Mouse (Mus musculus): ENCODE results near the gene Dbx2. TPM values are rescaled to one million over a fixed set of nuclear protein-coding genes. Genes with fewer than 3 reads are reported as not detected.

Dbx2 gene
- polyA plus RNA-seq, 1 experiment from 2014 or later = 1.4 TPM

GRCm38 (mm10) chr15:95654211-95654897 is 1.4 kb downstream of the Dbx2 start:
- WGBS = under 1% methylated on average over 49 of the region's 49 CpGs
- peak overlapping the region; percentile 73 for H3K27ac ChIP-seq
- no peaks in the 10 kb centered on the region for H3K9me3 ChIP-seq (replicated peaks)
- H3K4me3 ChIP-seq = peak overlapping the region; percentile 56
- H3K4me1 ChIP-seq = peaks cover 33% of the 10 kb centered on the region
- H3K36me3 ChIP-seq = no peaks in the 10 kb centered on the region
- peak; percentile 66 for DNase-seq (ENCODE audit: low spot score)
- H3K27me3 ChIP-seq (ENCODE audit: low read depth, poor library complexity, severe bottlenecking) = peaks cover 70% of the 10 kb centered on the region

- H3K4me1 ChIP-seq = peaks cover 36% of the 10 kb centered on the region
- H3K27me3 ChIP-seq (ENCODE audit: low read depth, poor library complexity, severe bottlenecking) = peaks cover 71% of the 10 kb centered on the region
- H3K36me3 ChIP-seq = no peaks in the 10 kb centered on the region
- H3K27ac ChIP-seq = peak overlapping the region; percentile 73
- WGBS = under 1% methylated on average over 6 of the region's 6 CpGs
- peak overlapping the region; percentile 56 for H3K4me3 ChIP-seq
- DNase-seq (ENCODE audit: low spot score) = peak; percentile 47
- H3K9me3 ChIP-seq (replicated peaks) = no peaks in the 10 kb centered on the region
These were observed 1.9 kb downstream of the Dbx2 start for GRCm38 (mm10) chr15:95653812-95654210.

GRCm38 (mm10) chr15:95652898-95653707 is 2.7 kb downstream of the Dbx2 start:
- no peaks in the 10 kb centered on the region for H3K9me3 ChIP-seq (replicated peaks)
- DNase-seq (ENCODE audit: low spot score) = no peak
- H3K36me3 ChIP-seq = no peaks in the 10 kb centered on the region
- H3K27me3 ChIP-seq (ENCODE audit: low read depth, poor library complexity, severe bottlenecking) = peaks cover 72% of the 10 kb centered on the region
- peaks cover 42% of the 10 kb centered on the region for H3K4me1 ChIP-seq
- H3K4me3 ChIP-seq = peak overlapping the region; percentile 56; the same call in 1 of the 2 replicates
- 2% methylated on average over 23 of the region's 23 CpGs for WGBS
- H3K27ac ChIP-seq = no peak overlapping the region

DNA sequence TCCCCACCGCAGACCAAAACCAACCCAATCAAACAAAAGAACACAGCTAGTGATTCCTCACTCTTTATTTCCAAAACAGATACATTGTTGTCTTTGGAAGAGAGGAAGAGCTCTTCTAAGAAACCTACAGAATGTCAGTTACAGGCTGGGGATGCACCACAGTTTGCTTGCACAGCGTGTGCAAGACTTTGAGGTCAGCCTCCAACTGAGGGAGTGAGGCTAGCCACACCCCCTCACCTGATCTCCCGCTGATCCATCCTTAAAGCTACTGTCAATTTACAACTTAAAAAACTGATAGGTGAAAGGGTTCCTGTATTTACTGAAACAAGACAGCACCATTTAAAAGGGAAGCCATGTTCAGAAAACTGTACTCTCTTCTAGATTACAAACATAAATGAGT is 3.9 kb downstream of the Dbx2 start:
- Histone ChIP-seq H3K27ac (no peak overlapping the region), H3K9me3 (replicated peaks) (no peaks in the 10 kb centered on the region), H3K27me3 (ENCODE audit: low read depth, poor library complexity, severe bottlenecking) (peaks cover 72% of the 10 kb centered on the region), H3K4me3 (no peak overlapping the region), H3K36me3 (no peaks in the 10 kb centered on the region), H3K4me1 (peaks cover 46% of the 10 kb centered on the region)
- no peak for DNase-seq (ENCODE audit: low spot score)
- 5% methylated on average over 3 of the region's 3 CpGs for WGBS

GRCm38 (mm10) chr15:95643505-95644029 is 12.2 kb downstream of the Dbx2 start:
- WGBS = 86% methylated on average over 15 of the region's 15 CpGs
- H3K4me3 ChIP-seq = no peak overlapping the region
- no peaks in the 10 kb centered on the region for H3K36me3 ChIP-seq
- H3K4me1 ChIP-seq = peaks cover 40% of the 10 kb centered on the region
- no peak for DNase-seq (ENCODE audit: low spot score)
- no peaks in the 10 kb centered on the region; the same call in 1 of the 2 replicates for H3K27me3 ChIP-seq (ENCODE audit: low read depth, poor library complexity, severe bottlenecking)
- no peak overlapping the region for H3K27ac ChIP-seq
- no peaks in the 10 kb centered on the region for H3K9me3 ChIP-seq (replicated peaks)

DNA sequence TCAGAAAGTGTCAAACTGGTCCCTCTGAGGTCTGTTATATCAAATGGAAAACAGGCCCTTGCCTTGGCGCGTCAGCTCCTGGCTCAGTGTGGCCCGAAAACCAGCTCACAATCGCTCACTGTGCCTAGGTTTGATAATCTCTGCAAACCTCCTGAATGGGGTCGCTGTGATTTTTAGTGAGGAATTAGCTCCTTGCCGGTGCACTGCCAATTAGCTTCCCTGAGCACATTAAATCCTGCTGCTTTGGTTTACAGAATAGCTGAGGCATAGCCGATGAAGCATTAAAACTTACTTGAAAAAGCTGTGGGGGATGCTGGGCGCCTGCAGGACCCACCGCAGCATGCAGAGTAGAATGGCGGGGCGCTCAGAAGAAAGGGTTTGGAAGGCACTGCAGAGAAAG is 15.4 kb downstream of the Dbx2 start:
- no peaks in the 10 kb centered on the region; the same call in 1 of the 2 replicates for H3K27me3 ChIP-seq (ENCODE audit: low read depth, poor library complexity, severe bottlenecking)
- peak overlapping the region; percentile 75 for H3K27ac ChIP-seq
- WGBS = 15% methylated on average over 11 of the region's 11 CpGs
- H3K36me3 ChIP-seq = no peaks in the 10 kb centered on the region
- DNase-seq (ENCODE audit: low spot score) = peak; percentile 56
- peaks cover 48% of the 10 kb centered on the region for H3K4me1 ChIP-seq
- 0 out of 2 replicates have a peak overlapping the region, but pooled peaks have one; percentile 11 for H3K4me3 ChIP-seq
- no peaks in the 10 kb centered on the region for H3K9me3 ChIP-seq (replicated peaks)

DNA sequence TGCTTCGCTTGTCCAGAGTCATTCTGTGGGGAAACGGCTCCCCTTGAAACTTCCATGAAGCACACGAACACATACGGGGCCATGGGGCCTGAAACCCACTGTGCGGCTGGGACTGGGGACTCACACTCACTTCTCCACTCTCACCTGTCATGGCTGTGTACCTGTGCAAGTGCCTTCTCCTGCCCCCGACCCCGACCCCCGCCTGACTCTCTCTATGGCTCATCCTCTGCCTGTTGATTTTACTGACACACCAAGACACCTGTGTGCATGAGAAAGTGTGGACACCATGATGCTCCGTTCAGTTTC is 16.0 kb downstream of the Dbx2 start:
- peak overlapping the region; percentile 75 for H3K27ac ChIP-seq
- WGBS = 66% methylated on average over 9 of the region's 9 CpGs

GRCm38 (mm10) chr15:95639115-95639828 is 16.5 kb downstream of the Dbx2 start:
- WGBS = 87% methylated on average over 20 of the region's 20 CpGs

More for the DNA sequence above, 16.0 kb downstream of the Dbx2 start:
- peaks cover 46% of the 10 kb centered on the region for H3K4me1 ChIP-seq
- 0 out of 2 replicates have a peak overlapping the region, but pooled peaks have one; percentile 11 for H3K4me3 ChIP-seq
- DNase-seq (ENCODE audit: low spot score) = no peak
- no peaks in the 10 kb centered on the region for H3K36me3 ChIP-seq
- H3K27me3 ChIP-seq (ENCODE audit: low read depth, poor library complexity, severe bottlenecking) = no peaks in the 10 kb centered on the region; the same call in 1 of the 2 replicates
- H3K9me3 ChIP-seq (replicated peaks) = no peaks in the 10 kb centered on the region

DNA sequence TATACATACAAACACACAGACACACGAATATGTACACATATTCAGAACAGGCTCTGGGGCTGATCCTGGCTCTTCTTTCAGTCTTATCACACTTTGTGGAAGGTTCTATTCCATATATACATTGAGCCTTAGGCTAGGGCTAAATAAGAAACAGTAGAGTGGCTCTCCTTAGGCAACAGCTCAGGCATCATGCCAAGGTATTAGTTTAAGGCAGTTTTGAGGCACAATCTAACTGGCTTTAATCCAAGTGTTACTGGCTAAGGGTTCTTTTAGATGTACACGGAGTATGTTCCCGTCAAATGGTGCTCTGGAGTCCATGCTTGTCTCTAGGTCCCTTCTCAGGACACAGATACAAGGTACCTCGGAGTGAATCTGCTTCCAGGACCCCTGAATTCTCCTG is 31.4 kb downstream of the Dbx2 start:
- DNase-seq (ENCODE audit: low spot score) = no peak
- Histone ChIP-seq H3K4me1 (0 out of 2 replicates have a peak, but pooled peaks cover 2% of the 10 kb centered on the region), H3K4me3 (no peak overlapping the region), H3K27ac (no peak overlapping the region), H3K9me3 (replicated peaks) (no peaks in the 10 kb centered on the region), H3K36me3 (no peaks in the 10 kb centered on the region), H3K27me3 (ENCODE audit: low read depth, poor library complexity, severe bottlenecking) (no peaks in the 10 kb centered on the region)
- WGBS = 90% methylated on average over 4 of the region's 4 CpGs

More at GRCm38 (mm10) chr15:95639115-95639828, 16.5 kb downstream of the Dbx2 start:
- Histone ChIP-seq H3K36me3 (no peaks in the 10 kb centered on the region), H3K27ac (peak overlapping the region; percentile 75), H3K4me3 (no peak overlapping the region), H3K27me3 (ENCODE audit: low read depth, poor library complexity, severe bottlenecking) (no peaks in the 10 kb centered on the region; the same call in 1 of the 2 replicates), H3K4me1 (peaks cover 46% of the 10 kb centered on the region), H3K9me3 (replicated peaks) (no peaks in the 10 kb centered on the region)
- no peak for DNase-seq (ENCODE audit: low spot score)

DNA sequence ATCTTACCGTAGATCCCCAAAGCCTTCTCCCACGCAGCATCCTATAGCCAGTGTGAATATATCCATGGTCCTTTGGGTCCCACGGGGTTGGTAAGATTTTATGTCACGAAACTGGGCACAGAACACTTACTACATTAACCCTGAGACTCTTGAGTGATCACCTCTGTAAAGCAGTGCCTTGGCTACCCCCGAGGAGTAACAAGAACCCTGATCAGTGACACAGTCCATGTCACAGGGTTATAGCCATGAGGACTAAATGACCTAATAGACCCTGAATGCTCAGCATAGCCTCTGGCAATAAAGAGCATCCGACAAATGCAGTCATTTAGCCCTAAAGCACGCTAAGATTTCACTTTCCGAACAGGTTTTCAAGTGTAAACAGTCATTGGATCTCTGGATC is 33.0 kb downstream of the Dbx2 start:
- no peaks in the 10 kb centered on the region for H3K9me3 ChIP-seq (replicated peaks)
- H3K4me3 ChIP-seq = no peak overlapping the region
- DNase-seq (ENCODE audit: low spot score) = no peak
- H3K27ac ChIP-seq = no peak overlapping the region
- 0 out of 2 replicates have a peak, but pooled peaks cover 2% of the 10 kb centered on the region for H3K4me1 ChIP-seq
- WGBS = 68% methylated on average over 8 of the region's 8 CpGs
- no peaks in the 10 kb centered on the region for H3K27me3 ChIP-seq (ENCODE audit: low read depth, poor library complexity, severe bottlenecking)
- no peaks in the 10 kb centered on the region for H3K36me3 ChIP-seq

DNA sequence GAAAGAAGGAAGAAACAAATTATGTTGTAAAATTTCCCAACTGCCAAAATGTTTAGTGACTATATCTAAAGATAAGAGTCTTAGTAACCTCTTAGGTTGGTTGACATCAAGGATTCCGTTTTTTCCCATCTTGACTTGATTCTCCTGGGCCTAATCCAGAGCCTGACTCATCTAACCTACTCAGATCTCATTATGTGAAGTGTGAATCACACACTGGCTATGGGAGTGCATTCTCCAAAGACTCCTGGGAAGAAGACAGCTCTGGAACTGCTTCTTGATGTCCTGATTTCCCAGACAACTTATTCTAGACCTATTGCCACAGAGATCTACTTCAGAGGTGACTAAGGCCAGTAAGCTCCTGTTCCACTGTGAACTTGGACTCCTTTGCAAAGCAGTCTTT is 43.2 kb downstream of the Dbx2 start:
- Histone ChIP-seq H3K4me3 (no peak overlapping the region), H3K36me3 (no peaks in the 10 kb centered on the region), H3K9me3 (replicated peaks) (no peaks in the 10 kb centered on the region), H3K27me3 (ENCODE audit: low read depth, poor library complexity, severe bottlenecking) (no peaks in the 10 kb centered on the region), H3K27ac (no peak overlapping the region), H3K4me1 (no peaks in the 10 kb centered on the region)
- WGBS = 82% methylated on average over 1 of the region's 1 CpGs
- DNase-seq (ENCODE audit: low spot score) = no peak

GRCm38 (mm10) chr15:95601179-95601578 is 54.6 kb downstream of the Dbx2 start:
- Histone ChIP-seq H3K4me3 (no peak overlapping the region), H3K27me3 (ENCODE audit: low read depth, poor library complexity, severe bottlenecking) (no peaks in the 10 kb centered on the region), H3K27ac (no peak overlapping the region), H3K9me3 (replicated peaks) (no peaks in the 10 kb centered on the region), H3K36me3 (no peaks in the 10 kb centered on the region), H3K4me1 (no peaks in the 10 kb centered on the region)
- 81% methylated on average over 6 of the region's 6 CpGs for WGBS
- no peak for DNase-seq (ENCODE audit: low spot score)
